Mouse (Mus musculus): ENCODE results near the gene Myh9.
A peak's percentile ranks its signal among the peaks of the same experiment; 100 is the strongest.

GRCm38 (mm10) chr15:77782449-77783014 lies 59.4 kb downstream of the Myh9 start:
- TF ChIP-seq CTCF (IDR thresholded peaks at IDR 0.05; ENCODE audit: insufficient read depth, low read depth, low read length), result 0 out of 2 replicates have a peak, but pooled peaks have one; percentile 28
- no peak for TF ChIP-seq POLR2A (IDR thresholded peaks at IDR 0.05; ENCODE audit: insufficient read depth, low read depth, low read length)

All from olfactory bulb, adult 2 months (tissue).